Mouse (Mus musculus) naive thymus-derived CD4-positive, alpha-beta T cell, adult 2 months (primary cell): ENCODE measurements around the gene Syne2.

ENCODE experiments used
- DNase-seq: peaks from one replicate; pipeline ENCODE4 v3.0.0-alpha.2; 2011; ENCODE audit warnings: low read depth

The Syne2 gene

DNA sequence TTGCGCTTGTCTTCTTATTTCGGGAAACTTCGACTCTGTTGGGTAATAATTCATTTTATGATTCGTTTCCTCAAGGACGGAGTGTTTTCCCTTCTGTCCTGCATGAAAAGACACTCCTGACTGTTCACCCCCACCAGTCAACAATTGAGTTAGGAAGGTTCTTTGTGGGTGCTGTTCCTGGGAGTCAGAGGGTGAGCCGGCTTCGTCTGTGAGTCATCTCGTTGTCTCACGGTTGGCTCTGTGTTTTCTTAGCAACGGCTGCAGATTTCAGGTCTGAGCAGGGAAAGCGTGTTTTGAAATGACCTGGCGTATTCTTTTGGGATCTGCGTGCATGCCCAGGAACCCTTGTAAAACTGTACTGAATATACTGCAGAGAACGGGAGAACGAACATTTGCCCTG, 9.8 kb downstream of the Syne2 start:
- DNase-seq: no peak

DNA sequence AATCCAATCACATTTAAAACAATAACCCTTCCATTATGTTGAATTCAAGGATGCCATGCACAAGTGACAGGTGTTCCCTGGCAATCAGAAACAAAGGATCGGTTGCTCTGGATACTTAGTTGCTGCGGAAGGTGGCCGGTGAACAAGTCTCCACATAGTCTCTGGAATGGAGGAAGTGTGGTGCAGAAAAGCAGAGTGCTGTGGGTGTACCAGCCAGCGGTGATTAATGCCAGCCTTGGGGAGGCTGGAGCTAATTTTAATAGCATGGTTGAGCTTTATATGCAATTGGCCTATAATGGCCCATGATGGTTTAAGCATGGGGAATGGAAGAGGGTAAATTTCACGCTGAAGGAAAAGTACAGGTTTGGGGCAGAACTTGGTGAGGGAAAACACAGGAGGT, 11.7 kb downstream of the Syne2 start:
- DNase-seq: no peak

GRCm38 (mm10) chr12:75833149-75833959, 15.4 kb downstream of the Syne2 start:
- DNase-seq: no peak

GRCm38 (mm10) chr12:75833960-75834729, 16.2 kb downstream of the Syne2 start:
- DNase-seq: no peak

- DNase-seq: peak; percentile 39
These were observed 18.6 kb downstream of the Syne2 start for GRCm38 (mm10) chr12:75836524-75836962.

GRCm38 (mm10) chr12:75837462-75837861, 19.5 kb downstream of the Syne2 start:
- DNase-seq: peak; percentile 36

- no peak for DNase-seq
These were observed 21.3 kb downstream of the Syne2 start for GRCm38 (mm10) chr12:75839083-75839736.

DNA sequence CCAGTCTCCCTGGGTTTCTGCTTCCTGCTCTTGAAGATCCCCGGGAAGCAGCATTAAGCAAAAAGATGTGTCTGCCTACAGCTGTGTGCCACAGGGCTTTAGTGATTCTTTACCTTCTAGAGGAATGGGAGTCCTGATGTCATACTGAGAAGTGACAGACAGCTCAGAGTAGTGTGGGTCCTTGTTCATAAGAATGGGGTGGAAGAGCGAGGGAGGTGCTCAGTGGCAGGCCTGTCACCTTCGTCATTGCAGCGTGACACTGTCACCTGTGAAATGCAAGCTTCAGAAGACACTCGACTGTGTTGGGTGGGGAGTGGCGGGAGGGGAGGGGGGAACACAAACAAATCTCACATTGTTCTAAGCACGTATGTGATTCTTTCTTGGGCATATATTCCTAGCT, 23.2 kb downstream of the Syne2 start:
- DNase-seq: no peak

GRCm38 (mm10) chr12:75844311-75844710, 26.4 kb downstream of the Syne2 start:
- no peak for DNase-seq

- no peak for DNase-seq
These were observed 27.1 kb downstream of the Syne2 start for GRCm38 (mm10) chr12:75845070-75845469.

- no peak for DNase-seq
These were observed 28.6 kb downstream of the Syne2 start for GRCm38 (mm10) chr12:75846513-75846912.

DNA sequence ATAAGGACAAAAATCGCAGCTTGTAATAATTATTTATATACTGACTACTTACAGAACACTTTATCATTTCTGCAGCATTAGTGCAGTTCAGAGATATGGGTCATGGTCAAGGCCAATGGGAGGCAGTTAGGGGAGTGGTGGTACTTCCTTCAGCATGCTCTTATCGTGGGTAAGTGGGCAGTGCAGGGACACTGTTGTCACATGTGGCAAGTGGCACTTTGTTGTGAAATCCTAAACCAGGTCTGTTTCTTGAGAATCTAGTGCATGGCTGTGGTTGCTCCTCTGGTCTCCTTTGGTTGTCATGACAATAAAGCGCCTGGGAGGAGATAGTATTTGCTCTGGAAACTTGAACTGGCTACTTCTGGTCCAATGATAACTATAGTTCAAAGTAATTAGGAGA, 32.3 kb downstream of the Syne2 start:
- no peak for DNase-seq

- no peak for DNase-seq
These were observed 33.5 kb downstream of the Syne2 start for GRCm38 (mm10) chr12:75851481-75851880.

GRCm38 (mm10) chr12:75852384-75852783, 34.5 kb downstream of the Syne2 start:
- no peak for DNase-seq

DNA sequence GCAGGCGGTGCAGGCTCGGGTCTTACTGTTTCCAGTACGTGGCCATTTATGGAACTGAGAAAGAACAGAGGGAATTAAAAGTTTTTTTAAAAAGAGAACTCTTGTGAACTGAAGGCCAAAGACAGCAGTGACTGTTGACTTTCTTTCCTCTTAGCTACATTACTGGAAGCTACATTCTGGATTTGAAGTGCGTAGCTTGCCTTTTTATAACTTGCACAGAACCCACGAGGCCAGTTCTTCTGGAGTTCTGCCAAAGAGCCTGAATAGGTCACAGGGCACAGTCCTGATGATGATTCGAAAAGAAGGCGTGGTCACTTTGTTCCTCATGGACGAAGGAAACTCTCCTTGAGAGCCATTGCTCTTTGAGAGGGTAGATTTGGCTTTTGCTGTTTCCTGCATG, 35.6 kb downstream of the Syne2 start:
- DNase-seq: no peak

GRCm38 (mm10) chr12:75855051-75855453, 37.1 kb downstream of the Syne2 start:
- DNase-seq: no peak

- no peak for DNase-seq
These were observed 37.7 kb downstream of the Syne2 start for GRCm38 (mm10) chr12:75855621-75856020.

DNA sequence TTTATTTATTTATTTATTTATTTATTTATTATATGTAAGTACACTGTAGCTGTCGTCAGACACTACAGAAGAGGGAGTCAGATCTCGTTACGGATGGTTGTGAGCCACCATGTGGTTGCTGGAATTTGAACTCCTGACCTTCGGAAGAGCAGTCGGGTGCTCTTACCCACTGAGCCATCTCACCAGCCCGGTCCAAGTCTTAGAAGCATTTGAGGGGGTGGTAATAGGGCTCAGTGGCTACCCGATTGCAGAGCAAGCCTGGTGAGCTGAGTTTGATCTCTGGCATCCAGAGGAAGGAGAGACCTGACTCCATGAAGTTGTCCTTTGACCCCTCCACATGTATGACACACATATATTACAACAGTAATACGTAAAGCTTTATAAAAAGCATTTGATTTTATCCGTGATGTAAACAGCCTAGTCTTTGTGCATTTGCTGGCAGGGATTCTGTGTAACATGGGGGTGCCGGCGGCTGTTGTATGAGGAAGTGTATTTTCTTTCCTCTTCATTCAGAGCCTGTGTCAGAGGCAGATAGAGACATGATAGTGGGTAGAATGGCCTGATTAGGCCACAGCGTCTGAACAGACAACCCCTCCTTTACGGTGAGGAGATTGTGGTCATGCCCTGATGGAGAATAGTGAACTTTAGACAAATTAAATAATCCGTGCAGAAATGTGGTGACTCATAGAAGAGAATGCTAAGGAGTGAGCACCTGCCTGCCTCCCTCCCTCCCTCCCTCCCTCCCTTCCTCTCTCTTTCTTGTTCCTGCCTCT, 38.3 kb downstream of the Syne2 start:
- DNase-seq: no peak

DNA sequence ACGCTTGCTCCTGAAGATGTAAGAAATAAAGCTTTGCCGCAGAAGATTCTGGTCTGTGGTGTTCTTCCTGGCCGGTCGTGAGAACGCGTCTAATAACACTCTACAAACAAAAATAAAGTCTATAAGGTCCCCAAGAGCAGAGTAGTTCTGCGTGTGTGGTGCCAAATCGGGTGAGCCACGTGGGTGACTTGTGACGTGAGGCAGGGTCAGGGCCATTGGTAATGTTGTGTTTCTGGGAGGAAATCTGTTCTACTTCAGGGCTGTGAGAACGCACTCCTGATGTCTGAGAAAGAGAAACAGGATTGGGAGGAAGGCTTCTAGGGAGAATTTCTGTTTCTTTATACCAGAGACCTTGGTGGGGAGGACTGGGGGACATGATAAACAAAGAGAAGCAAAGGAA, 42.0 kb downstream of the Syne2 start:
- no peak for DNase-seq

- DNase-seq: no peak
These were observed 42.9 kb downstream of the Syne2 start for GRCm38 (mm10) chr12:75860843-75861242.

DNA sequence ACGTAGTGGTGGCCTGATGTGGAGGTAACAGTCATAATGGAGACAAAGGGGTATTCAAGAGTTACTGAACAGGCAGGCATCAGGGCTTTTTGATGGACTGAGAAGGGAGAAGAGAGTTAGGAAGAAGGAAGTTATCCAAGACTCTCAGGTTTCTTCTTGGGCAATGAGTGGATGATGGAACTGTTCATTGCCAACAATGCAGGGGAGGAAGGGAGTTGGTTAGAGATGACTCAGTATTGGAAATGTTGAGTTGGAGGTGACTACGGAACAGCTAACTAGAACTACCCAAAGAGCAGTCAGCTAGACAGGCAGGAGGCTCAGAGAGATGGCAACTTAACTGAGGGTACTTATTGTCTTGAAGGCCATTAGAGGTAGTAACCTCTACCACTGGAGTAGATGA, 47.2 kb downstream of the Syne2 start:
- no peak for DNase-seq
